Mouse (Mus musculus) monocyte, adult 5-6 weeks (primary cell): ENCODE measurements at regions not wholly inside any gene's neighbourhood (a gene's known extent, or its start where the extent isn't known, plus 50 kb on each side); places are given as distances from the start of the nearest gene placed in this dataset.
A peak's percentile ranks its signal among the peaks of the same experiment; 100 is the strongest.

Source experiments
- ATAC-seq: fragments of 153-309, 156-312 bp; replicated peaks from 2 replicates; pipeline ENCODE4 v1.8.0; 2017; ENCODE audit warnings: mild to moderate bottlenecking; ENCODE audit not compliant: low TSS enrichment, insufficient number of reproducible peaks, severe bottlenecking, poor library complexity, low FRiP score

DNA sequence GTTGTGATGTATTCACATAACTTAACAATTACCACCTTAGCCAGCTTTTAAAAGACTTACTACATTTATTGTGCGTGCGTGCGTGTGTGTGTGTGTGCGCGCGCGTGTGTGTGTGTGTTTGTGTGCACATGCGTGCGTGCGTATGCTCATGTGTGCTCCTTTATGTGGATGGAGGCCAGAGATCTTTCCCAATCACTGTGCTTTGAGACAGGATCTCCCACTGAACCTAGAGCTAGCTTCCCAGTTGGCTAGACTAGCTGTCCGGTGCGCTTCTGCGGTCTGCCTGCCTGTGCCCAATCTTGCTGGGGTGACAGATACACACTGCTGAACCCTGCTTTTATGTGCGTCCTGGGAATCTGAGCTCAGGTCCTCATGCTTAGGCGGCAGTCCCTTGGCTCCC, 50.1 kb upstream of the Arhgap29 start:
- ATAC-seq = no peak

DNA sequence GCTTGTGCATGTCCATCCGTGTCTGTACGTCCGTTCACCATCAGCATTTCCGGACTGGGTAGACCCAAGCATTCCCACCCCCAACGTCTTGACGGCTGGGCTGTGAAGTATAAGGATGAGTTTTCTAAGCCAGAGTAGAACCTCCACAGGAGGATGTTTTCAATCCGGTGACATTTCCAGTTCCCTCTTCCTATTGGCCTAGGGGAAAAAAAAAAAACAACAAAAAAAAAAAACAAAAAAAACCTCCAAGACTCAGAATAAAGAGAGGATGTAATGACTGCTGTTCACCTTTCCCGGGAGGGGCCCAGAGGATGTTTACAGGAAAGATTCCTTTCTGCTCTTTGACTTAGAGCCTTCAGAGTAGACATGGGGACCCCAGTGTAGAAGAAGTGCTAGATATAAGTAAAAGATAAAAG, 51.9 kb upstream of the Arhgap29 start:
- no peak for ATAC-seq

DNA sequence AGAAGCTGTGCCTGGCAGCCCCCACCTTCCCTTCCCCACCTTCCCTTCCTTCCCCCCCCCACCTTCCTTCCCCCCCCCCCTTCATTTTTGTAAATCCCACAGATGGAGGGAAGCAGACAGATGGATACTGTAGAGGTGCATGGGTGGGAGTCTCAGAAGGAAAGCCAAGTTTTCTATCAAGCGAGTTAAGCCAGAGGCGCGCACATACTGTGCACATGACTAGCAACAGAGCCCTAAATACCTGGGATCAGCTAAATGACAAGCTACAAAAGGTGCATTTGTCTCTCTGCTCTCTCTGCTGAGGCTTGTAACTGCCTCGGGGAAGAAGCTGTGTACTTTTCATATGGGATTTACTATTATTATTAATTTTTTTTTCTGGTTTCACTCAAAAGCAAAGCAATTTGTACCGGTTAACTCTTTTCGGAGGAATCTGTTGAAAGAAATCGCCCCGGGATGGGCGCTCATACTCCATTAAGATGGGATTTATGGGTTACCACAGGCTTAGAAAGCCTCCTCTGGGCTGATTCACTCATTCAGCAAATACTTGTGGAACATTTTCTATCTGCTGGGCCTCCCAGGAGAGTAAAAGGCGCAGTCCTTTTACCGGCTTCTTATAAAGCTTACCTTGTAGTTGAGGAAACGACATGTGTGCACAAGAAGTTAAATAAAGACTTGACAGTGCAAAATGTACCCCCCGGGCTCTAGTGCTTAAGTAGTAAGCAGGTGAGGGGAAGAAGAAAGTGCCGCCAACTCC, 54.3 kb upstream of the Arhgap29 start:
- no peak for ATAC-seq

DNA sequence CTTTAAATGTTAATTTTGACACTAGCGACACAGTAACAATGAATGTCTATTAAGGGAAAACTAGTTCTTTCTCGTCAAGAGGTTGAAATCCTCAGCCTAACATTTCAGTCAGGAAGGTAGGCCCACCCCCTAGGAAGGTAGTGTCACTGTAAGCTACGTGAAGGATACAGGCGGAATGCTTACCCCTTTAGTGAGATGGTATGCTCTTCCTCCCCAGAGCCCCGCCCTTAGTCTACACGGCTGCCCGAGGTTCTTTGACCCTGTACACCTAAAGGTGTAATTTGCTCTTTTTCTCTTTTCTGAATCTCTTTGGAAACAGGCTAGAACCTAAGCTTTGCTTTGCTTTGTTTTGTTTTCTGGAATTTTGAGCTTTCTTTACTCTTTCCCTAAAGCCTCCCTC, 58.7 kb upstream of the Arhgap29 start:
- ATAC-seq = no peak

DNA sequence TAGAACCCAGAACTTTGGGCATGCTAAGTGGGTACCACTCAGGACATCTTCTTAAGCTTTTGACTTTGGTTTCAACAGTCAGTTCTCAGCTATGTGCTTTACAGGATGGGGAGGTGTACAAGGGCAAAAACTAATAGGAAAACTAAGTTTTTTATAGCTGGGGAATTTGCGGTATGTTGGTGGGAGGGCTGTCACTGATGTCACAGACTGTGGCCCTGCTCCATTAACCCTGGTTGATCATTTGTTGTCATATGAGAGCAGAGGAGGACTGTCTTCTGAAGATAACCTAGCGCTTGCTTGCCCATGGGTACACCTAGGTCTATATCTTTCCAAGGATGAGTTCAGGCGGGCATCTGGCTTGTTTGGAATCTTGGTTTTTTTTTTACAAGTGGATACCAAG, 59.7 kb upstream of the Arhgap29 start:
- ATAC-seq = no peak

DNA sequence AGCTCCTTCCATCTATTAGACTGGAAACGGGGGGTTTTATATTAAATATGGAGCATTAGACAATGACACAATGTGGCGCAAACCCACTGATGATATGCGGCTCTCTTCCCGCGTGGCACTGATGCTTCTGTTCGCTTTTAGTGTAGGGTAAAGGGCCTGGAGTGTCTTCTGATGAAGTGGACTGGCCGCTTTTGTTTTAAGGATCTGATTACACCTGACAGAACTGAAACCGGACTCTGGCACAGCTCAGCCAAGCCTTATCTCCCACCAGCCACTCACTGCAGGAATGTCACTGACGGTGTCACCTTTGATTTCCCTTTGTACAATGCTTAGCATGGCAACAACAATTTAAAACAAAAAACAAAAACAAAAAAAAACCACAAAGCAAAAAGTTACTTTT, 61.0 kb upstream of the Arhgap29 start:
- no peak for ATAC-seq

DNA sequence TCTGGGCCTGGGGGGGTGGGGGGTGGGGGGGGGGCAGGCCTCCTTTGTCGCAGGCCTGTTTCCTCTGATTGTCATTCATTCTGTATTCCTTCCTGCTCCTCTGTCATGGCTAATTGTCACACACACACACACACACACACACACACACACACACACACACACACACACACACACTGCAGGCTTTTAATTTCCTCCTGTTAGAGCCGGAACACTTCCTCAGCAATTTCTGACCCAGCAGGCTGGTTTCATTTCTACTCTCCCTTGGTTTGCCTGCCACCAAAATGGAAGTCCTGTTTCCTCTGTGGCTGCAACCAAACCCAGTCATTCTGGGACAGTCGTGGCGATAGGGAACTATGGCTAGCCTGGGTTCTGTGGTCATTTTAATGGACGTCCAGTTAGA, 61.8 kb upstream of the Arhgap29 start:
- ATAC-seq = no peak

DNA sequence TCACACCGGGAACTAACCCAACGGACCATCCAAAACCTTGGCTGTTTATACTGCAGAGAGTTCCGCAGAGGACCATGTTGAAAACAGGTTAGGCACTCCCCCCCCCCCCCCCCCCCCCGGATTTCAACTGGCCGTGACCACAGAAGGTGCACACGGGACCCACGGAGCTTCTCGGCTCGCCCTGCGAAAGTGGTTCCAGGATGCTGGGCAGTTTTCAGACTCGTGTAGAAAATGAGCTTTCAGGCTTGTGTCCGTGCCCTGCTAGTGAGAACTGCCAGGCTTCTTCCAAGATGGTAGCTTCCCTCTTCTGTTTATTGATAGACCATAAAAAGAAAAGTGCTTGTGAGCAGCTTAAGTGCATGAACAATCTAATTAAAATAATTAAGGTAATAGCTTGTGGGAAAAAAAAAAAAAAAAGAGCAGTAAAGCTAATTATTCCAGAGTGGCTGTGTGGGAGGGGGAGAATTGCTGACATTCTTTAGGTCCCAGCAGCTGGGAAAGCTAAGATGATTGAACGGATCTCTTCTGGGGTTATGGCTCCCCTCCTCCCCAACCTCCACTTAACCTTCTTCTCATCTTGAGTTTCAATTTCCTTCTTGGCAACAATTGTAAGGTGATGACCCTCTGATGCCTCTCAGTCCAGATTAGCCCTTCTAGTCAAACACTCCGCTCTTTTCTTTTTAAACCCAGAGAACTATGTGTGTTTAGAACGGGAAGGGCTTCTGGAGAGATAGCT, 65.3 kb upstream of the Arhgap29 start:
- no peak for ATAC-seq

DNA sequence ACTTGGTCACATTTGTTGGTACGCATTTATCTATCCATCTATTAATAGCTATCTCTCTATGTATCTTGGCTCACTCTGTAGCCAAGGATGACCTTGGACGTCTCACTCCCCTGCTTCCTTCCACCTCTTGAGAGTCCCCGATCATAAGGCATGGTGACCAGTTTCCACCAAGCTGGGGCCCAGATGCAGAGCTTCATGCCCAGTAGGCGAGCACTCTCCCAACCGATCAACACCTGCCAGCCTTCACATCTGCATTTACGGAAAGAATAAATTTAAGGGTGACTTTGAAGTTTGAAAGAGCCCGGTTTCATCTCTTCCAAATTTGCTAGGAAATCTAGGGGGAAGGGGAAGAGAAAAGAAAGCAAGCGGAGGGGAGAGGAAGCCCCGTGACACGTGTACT, 66.0 kb upstream of the Arhgap29 start:
- no peak for ATAC-seq

DNA sequence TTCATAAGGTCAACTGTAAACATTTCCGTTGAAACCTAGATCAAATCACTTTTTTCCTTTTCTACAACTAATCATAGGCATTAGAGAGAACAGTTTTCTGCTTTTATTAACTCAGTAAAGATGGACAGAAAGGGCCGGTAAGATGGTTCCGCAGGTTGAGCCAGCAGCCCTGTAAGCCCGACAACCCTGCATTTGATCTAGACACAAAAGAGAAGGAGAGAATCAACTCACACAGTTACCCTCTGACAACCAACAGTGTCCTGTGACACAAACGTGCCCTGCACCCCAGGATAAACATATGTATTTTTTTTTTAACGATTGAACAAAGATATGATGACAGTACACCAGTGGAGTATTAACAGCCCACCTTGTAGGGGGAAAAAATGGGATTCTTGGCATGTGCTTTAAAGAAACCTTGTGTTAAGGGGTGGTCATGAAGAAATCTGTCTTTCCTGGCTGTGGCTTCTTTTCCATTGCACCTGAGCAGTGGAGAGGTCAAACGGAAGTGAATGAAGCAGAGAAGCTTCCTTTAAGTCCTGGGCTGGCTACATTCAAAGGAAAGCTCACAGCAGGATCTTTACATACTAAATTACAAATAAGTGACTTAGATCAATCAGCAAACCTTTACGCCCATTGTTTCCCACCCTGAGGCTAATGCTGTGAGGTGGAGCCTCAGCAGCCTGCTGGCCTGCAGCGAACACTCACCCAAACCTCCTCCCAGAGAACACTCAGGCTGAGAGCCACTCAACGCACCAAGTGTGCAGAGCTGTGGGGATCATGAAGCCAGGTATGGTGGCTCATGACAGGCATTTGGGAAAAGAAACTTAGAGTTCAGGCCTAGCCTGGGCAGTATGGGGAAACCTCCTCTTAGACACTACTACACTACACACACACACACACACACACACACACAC, 66.8 kb upstream of the Arhgap29 start:
- ATAC-seq = no peak

DNA sequence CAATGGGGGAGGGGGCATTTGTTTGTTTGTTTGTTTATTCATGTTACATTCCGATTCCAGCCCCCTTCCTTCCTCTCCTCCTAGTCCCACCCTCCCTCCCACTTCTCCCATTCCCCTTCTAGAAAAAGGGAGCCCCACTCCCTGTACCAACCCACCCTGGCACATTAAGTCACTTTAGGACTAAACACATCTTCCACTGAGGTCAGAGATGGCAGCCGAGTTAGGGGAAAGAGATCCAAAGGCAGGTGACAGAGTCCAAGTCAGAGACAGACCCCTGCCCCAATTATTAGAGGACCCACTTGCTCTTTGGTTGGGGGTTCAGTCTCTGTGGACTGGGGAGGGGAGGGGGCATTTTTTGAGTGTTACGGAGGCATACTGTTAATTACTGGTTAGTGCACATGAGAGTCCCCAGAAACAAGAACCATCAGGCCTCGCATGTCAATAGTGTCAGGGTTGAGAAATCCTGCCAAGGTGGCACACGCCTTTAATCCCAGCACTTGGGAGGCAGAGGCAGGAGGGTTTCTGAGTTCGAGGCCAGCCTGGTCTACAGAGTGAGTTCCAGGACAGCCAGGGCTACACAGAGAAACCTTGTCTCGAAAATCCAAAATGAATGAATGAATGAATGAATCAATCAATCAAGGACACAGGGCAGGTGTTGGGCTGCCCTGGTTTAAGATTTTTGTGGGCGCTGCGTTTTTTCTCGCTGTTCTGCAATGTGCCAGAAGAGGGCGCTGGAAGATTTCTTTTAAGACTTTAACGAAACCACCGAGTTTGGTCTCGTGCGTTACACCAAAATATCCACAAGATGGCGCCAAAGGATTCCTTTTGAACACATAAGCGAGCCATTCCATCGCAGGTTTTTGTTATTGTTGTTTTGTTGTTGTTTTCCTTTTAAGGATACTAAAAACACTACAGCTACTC, 67.8 kb upstream of the Arhgap29 start:
- ATAC-seq = peak; percentile 88

DNA sequence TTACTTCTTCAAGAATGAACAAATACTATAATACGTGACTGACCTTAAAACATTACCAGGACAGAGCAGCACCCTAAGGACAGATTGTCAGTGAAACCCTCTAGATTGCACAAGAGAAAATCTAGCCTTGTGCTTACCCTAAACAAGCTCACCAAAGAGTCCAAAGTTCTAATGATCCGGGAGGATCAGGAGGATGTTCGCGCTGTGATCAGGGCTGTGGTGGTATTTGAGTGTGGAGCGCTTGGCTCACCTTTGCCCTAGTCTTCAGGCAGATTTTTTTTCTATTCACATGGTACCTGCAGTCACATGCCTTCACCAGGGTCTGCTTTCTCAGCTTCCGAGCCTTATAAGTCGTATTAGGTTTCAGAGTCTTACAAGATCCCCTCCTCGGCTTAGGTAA, 65.3 kb upstream of the Abcd3 start:
- no peak for ATAC-seq

DNA sequence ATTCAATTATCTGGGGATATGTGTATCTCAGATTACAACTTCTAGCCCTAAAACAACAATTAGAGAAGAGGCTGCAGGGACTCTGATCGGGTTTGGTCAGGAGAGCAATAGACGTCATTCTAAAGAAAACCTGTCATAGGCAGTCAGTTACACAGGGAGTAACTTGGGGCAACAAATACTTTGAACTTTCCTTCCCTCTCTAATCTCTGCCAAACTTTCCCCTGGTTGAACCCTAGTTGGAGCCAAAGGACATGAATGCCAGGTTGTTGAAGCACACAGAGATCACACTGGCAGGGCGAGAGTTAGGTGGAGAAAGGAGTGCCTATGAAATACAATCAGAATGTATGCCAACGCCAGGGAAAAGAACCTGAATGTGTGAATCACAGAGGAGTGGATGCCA, 60.0 kb upstream of the Abcd3 start:
- ATAC-seq = no peak

DNA sequence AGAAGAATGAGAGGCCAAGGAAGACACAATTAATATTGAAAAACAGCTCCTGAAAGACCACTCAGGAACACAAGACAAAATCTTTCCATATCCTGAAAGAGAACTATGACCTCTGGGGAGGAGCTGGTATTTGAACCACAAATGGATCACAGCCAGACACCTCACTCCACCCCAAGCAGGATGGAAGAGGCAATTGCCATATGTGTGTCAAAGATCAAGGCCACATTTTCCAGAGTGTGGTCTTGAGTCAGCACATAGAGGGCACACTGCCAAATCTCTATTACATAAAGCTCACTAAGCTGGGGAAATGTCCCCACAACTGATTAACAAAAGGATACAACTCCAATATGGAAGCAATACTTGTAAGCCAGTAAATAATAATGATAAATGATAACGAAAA, 59.5 kb upstream of the Abcd3 start:
- ATAC-seq = no peak

DNA sequence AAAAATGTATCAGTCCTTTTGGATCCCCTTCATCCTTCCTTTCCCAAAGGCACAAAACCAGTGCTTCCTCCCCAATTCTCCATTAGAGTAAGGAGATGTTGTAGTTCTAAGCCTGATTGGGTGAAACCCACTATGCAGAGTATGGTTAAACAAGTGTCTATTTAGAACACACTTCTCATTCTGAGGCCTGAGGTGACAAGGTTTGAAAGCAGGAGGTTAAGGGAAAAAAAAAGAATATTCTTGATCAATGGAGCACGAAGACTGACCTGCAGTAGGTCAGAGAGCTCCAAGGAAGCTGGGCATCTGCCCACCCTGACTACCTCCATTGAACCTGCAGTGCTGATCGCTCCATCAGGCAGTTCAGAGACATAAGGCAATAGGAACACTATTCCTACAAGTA, 58.5 kb upstream of the Abcd3 start:
- ATAC-seq = no peak

DNA sequence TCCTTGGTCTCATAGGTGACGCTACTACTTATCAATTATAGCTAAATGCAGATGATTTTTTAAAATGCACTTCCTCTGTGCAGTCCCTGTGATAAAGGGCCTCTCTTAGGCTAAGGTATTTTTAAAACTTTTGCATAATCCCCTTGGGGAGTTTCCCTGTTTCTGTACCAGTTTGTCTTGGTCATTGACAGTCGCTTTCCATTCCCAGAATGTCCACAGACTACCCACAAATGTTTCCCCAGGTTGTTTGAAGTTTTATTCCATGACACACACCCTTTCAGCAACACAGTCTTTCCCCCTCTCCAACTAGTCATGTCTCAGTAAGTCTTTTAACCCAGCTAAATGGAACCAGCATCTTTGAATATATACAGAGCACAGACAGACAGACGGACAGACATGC, 57.6 kb upstream of the Abcd3 start:
- no peak for ATAC-seq

DNA sequence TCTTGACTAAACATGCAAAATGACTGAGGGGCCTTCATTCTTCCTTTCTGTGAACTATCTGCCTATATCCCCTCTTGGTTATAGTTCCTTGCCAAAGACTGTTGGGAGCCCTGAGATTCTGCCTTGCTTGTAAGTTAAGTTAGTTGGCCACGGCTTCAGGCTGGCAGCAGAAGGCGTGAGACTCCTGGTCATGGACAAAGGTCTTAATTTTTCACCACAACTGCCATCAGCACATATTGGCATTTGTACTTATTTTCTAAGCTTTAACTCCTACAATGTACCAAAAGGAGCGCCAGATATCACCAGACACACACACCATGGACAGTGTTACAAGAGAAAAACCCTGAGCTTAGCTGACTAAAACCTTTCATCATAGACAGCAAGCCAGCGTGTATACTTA, 56.7 kb upstream of the Abcd3 start:
- no peak for ATAC-seq

DNA sequence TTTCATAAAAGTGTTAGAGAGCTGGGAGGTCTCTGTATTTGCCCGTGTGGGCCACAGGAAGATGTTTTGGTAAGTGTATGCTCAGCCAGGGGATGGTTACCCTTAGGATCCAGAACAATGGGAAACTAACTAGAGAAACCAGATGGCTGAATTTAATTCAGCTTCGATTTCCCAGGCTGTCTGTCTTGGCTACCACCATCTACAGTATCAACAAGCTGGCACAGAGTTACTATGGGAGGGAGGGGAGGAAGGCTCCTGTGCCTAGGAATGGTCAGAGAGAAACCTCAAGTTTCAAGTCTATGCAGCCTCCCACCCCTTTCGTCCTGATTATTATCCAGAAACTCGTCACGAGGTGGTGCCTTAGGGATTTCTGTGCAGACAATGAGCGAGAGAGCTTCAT, 55.6 kb upstream of the Abcd3 start:
- ATAC-seq = no peak

DNA sequence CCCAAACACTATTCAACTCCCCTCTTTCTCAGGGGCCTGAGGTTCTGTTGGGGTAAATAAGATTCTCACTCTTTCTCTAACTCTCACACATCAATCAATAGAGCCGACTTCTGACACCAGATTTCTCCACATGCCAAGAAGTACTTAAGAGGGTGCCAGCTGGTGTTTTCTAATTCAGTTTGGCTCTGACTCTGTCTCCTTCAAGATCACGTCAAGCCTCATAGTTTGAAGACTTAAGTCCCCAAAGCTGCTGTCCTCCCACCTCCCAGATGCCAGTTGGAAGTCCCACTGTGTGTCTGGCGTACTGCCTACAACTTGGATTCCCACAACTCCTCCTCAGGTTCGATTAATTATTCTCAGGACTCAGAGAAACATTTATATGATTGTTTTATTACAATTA, 54.6 kb upstream of the Abcd3 start:
- ATAC-seq = no peak
